Mouse (Mus musculus): ENCODE measurements around the gene Gp2. TPM values are rescaled to one million over a fixed set of nuclear protein-coding genes. Genes with fewer than 3 reads are reported as not detected.

The Gp2 gene
- total RNA-seq (2023), result not detected in 4 replicates

GRCm38 (mm10) chr7:119459185-119459584, at the start of gene Gp2:
Gp2 (minus strand) TSS chr7:119459285.

GRCm38 (mm10) chr7:119479256-119479655, 20.2 kb upstream of the Gp2 start, which contains the start of gene Umod:
Umod (minus strand) TSS chr7:119479282.

Other genes with a start within 250 kb of the Gp2 start
- gene Umod, start 20.0 kb upstream of the Gp2 start, total RNA-seq (2023), result not detected in 4 replicates
- gene Acsm5, start 60.2 kb upstream of the Gp2 start, total RNA-seq (2023), result not detected in 4 replicates
- not detected in 4 replicates for gene Pdilt, start 64.2 kb upstream of the Gp2 start, total RNA-seq (2023)
- not detected in 4 replicates for gene Acsm2, start 95.1 kb upstream of the Gp2 start, total RNA-seq (2023)
- gene Acsm1, start 147.7 kb upstream of the Gp2 start, total RNA-seq (2023), result not detected in 4 replicates
- not detected in 4 replicates for gene Acsm4, start 230.7 kb upstream of the Gp2 start, total RNA-seq (2023)

All from B cell, adult 62 days (primary cell).